8 mouse cellular contexts compared by ENCODE assay signal in genomic region chr5:112342463-112343204, GRCm38 (mm10). TPM values are rescaled to one million over a fixed set of nuclear protein-coding genes. Genes with fewer than 3 reads are reported as not detected.
A peak's percentile ranks its signal among the peaks of the same experiment; 100 is the strongest.
DNase-seq lines count a peak whose midpoint lies in the region; ATAC-seq and TF ChIP-seq lines count a peak whose summit lies in the region.

TSS of gene Srrd (minus strand) at chr5:112343040.
TSS of gene Hps4 (plus strand) at chr5:112343083.

- H3K36me3 ChIP-seq in hindbrain, embryonic 16.5 days (ENCODE audit: control insufficient read depth, insufficient read depth, low read length): peaks cover 9% of the 10 kb centered on the region
- H3K36me3 ChIP-seq in macrophage (ENCODE audit: inconsistent target): peaks cover 33% of the 10 kb centered on the region

- H3K9me3 ChIP-seq in hindbrain, embryonic 16.5 days (ENCODE audit: control insufficient read depth, low read length): no peaks in the 10 kb centered on the region

- intact Hi-C loops in gastrocnemius, adult 2 months (cut with DNase I): loop anchor here (1.0 kb wide), 1 partner anchor 16 kb away; the partner anchor contains the start of gene Tfip11

- peak within 1 kb of the TSS; percentile 86 for H3K9ac ChIP-seq in hindbrain, embryonic 16.5 days (ENCODE audit: low read depth, low read length)

- H3K4me2 ChIP-seq in hindbrain, embryonic 16.5 days (ENCODE audit: low read length): peak within 1 kb of the TSS; percentile 84

- peaks cover 35% of the 10 kb centered on the region for H3K79me2 ChIP-seq in macrophage (ENCODE audit: inconsistent target)

- peak within 1 kb of the TSS; percentile 84 for H3K27ac ChIP-seq in gastrocnemius, adult 2 months
- peak within 1 kb of the TSS; percentile 74 for H3K27ac ChIP-seq in hindbrain, embryonic 16.5 days (ENCODE audit: low read depth, low read length)
- H3K27ac ChIP-seq in macrophage: peak within 1 kb of the TSS; percentile 78

- TF ChIP-seq CTCF in gastrocnemius, adult 2 months (IDR thresholded peaks at IDR 0.05): peak; percentile 24; the same call in 1 of the 2 replicates

- peak; percentile 91 for DNase-seq in T-cell, adult 2 months (ENCODE audit: low spot score)
- peak; percentile 88 to 95 for DNase-seq in cerebellum, postnatal 4 days (ENCODE audit: low spot score in 2 of 2)
- peak; percentile 90 for DNase-seq in gastrocnemius, adult 2 months
- DNase-seq in left cerebral cortex, adult 18-20 months (ENCODE audit: low spot score in 2 of 2): peak; percentile 87 to 92
- peak; percentile 78 for DNase-seq in retina, postnatal 7 days (ENCODE audit: low read depth, low spot score)
- peak; percentile 89 for DNase-seq in urinary bladder, adult 2 months (ENCODE audit: low spot score)

- H3K27me3 ChIP-seq in hindbrain, embryonic 16.5 days (replicated peaks; ENCODE audit: control insufficient read depth, insufficient read depth, low read length): no peaks in the 10 kb centered on the region

- peak; percentile 79 for ATAC-seq in hindbrain, embryonic 16.5 days

- H3K4me1 ChIP-seq in hindbrain, embryonic 16.5 days (ENCODE audit: control insufficient read depth, insufficient read depth, low read depth, low read length): peaks cover 31% of the 10 kb centered on the region

- 3% methylated on average over 45 of the region's 64 CpGs for WGBS in hindbrain, embryonic 16.5 days
- 4% methylated on average over 40 of the region's 64 CpGs for WGBS in macrophage (ENCODE audit: missing documents)

- H3K4me3 ChIP-seq in gastrocnemius, adult 2 months: peak within 1 kb of the TSS; percentile 98
- H3K4me3 ChIP-seq in hindbrain, embryonic 16.5 days (ENCODE audit: low read length): peak within 1 kb of the TSS; percentile 70
- peak within 1 kb of the TSS; percentile 89 for H3K4me3 ChIP-seq in macrophage (ENCODE audit: inconsistent target)

RNA-seq across cellular contexts. Expression of gene Srrd, which starts in this region (rescaled TPM):
- total RNA-seq in gastrocnemius, adult 2 months (2021): 1 to 10 TPM; 4.2 to 5.6 TPM
- 58.3 and 60.8 TPM in 2 replicates for polyA plus RNA-seq in hindbrain, embryonic 16.5 days (2015; fragmentation: Nextera tagmentation; extraction: Ambion mirVana)
- 10 to 100 TPM; 19.2 to 23.7 TPM for total RNA-seq in left cerebral cortex, adult 18-20 months (2021)
- 10 to 100 TPM in 25 of 26 experiments, 1 to 10 TPM in 1; 6.4 to 59.0 (median 34.5) TPM for total RNA-seq in macrophage (2018; cell fraction: chromatin; rRNA removed)
- 10 to 100 TPM in 23 of 26 experiments, 1 to 10 TPM in 3; 8.8 to 23.6 (median 16.0) TPM for total RNA-seq in macrophage (2018; cell fraction: cytosol; rRNA removed)
- 10 to 100 TPM; 13.0 to 55.0 (median 32.4) TPM for total RNA-seq in macrophage (2018; cell fraction: nucleus; rRNA removed)
- 10.4 to 27.3 TPM (median 21.2 TPM) in 3 replicates for polyA plus RNA-seq in macrophage (2018)
- polyA plus RNA-seq in urinary bladder, adult 2 months (2012; rRNA removed): 26.3 and 28.7 TPM in 2 replicates

RNA-seq across cellular contexts. Expression of gene Hps4, which starts in this region (rescaled TPM):
- total RNA-seq in gastrocnemius, adult 2 months (2021): 1 to 10 TPM; 4.3 to 6.3 TPM
- polyA plus RNA-seq in hindbrain, embryonic 16.5 days (2015; fragmentation: Nextera tagmentation; extraction: Ambion mirVana): 37.4 and 39.6 TPM in 2 replicates
- total RNA-seq in left cerebral cortex, adult 18-20 months (2021): 10 to 100 TPM; 26.0 to 33.1 TPM
- total RNA-seq in macrophage (2018; cell fraction: chromatin; rRNA removed): 10 to 100 TPM; 26.2 to 98.8 (median 59.1) TPM
- total RNA-seq in macrophage (2018; cell fraction: cytosol; rRNA removed): 10 to 100 TPM in 25 of 26 experiments, 1 to 10 TPM in 1; 9.4 to 26.5 (median 18.0) TPM
- total RNA-seq in macrophage (2018; cell fraction: nucleus; rRNA removed): 10 to 100 TPM; 23.9 to 70.8 (median 43.8) TPM
- 10.1 to 18.2 TPM (median 17.9 TPM) in 3 replicates for polyA plus RNA-seq in macrophage (2018)
- 23.6 and 24.3 TPM in 2 replicates for polyA plus RNA-seq in urinary bladder, adult 2 months (2012; rRNA removed)

Comparison
In these comparisons a context has a peak if more than half of its experiments do, and no peak if none do; other contexts are left out.
1. Peak in every context shown above with its lines: DNase-seq, ATAC-seq, H3K4me3 ChIP-seq and H3K27ac ChIP-seq.